Mouse (Mus musculus) limb, embryonic 13.5 days (tissue): ENCODE results near the gene Manbal. TPM values are rescaled to one million over a fixed set of nuclear protein-coding genes. Genes with fewer than 3 reads are reported as not detected.

ENCODE experiments used
- ATAC-seq: fragments of 200-750 bp; cut with Nextera tagmentation; 2 replicates; pipeline ENCODE4 v1.8.0; 2017; ENCODE audit warnings: low read depth, moderate number of reproducible peaks, moderate TSS enrichment; ENCODE audit not compliant: low FRiP score
- H3K27ac ChIP-seq: fragments of 300-500 bp; sonication (generic); 2 replicates; pipeline ENCODE4 v1.5.1; 2015; ENCODE audit warnings: inconsistent platforms, mild to moderate bottlenecking, moderate library complexity
- H3K27me3 ChIP-seq: fragments of 300-500 bp; sonication (generic); 2 replicates; pipeline ENCODE4 v1.6.1; 2015; ENCODE audit warnings: mild to moderate bottlenecking, inconsistent platforms
- H3K36me3 ChIP-seq: fragments of 300-500 bp; sonication (generic); 2 replicates; pipeline ENCODE4 v1.6.1; 2015; ENCODE audit warnings: inconsistent platforms, mild to moderate bottlenecking, moderate library complexity
- H3K4me1 ChIP-seq: fragments of 300-500 bp; sonication (generic); 2 replicates; pipeline ENCODE4 v1.6.1; 2015; ENCODE audit warnings: inconsistent platforms
- H3K4me2 ChIP-seq: fragments of 300-500 bp; sonication (generic); replicated peaks from 2 replicates; pipeline ENCODE4 v1.6.1; 2015; ENCODE audit warnings: inconsistent platforms, mild to moderate bottlenecking, moderate library complexity
- H3K4me3 ChIP-seq: fragments of 300-500 bp; sonication (generic); 2 replicates; pipeline ENCODE4 v1.5.1; 2015; ENCODE audit warnings: moderate library complexity, mild to moderate bottlenecking, inconsistent platforms
- H3K9ac ChIP-seq: fragments of 300-500 bp; sonication (generic); 2 replicates; pipeline ENCODE4 v1.6.1; 2015; ENCODE audit warnings: mild to moderate bottlenecking, inconsistent platforms
- H3K9me3 ChIP-seq: fragments of 300-500 bp; sonication (generic); 2 replicates; pipeline ENCODE4 v1.6.1; 2016; ENCODE audit warnings: inconsistent platforms
- WGBS: fragments of 180-500 bp; shearing (Covaris S2); methylation state at CpG from one replicate; pipeline ENCODE4 v1.1.7; 2015; 5-methylcytosine and 5-hydroxymethylcytosine counted together
- polyA plus RNA-seq: library from polyadenylated mRNA; unstranded; fragments of >200 nt; fragmentation: Nextera tagmentation; extraction: Ambion mirVana; gene quantifications from 2 replicates; pipeline ENCODE4 v1.2.1, GENCODE M21; 2015

Gene Manbal
- polyA plus RNA-seq: 93.8 and 104 TPM in 2 replicates

GRCm38 (mm10) chr2:157367184-157367893, at the start of gene Manbal:
Gene Manbal (plus strand): TSS chr2:157367594.
- Histone ChIP-seq H3K36me3 (0 out of 2 replicates have a peak, but pooled peaks cover 4% of the 10 kb centered on the region), H3K9ac (peak within 1 kb of the TSS; percentile 93), H3K4me1 (peaks cover 20% of the 10 kb centered on the region), H3K9me3 (no peaks in the 10 kb centered on the region), H3K4me3 (peak within 1 kb of the TSS; percentile 74), H3K27me3 (no peaks in the 10 kb centered on the region), H3K4me2 (peak within 1 kb of the TSS; percentile 83), H3K27ac (peak within 1 kb of the TSS; percentile 87)
- WGBS: 4% methylated on average over 42 of the region's 42 CpGs
- peak; percentile 91 for ATAC-seq

GRCm38 (mm10) chr2:157320135-157320534, 47.3 kb upstream of the Manbal start:
- H3K9ac ChIP-seq: no peak overlapping the region
- 58% methylated on average over 8 of the region's 8 CpGs for WGBS
- no peaks in the 10 kb centered on the region for H3K9me3 ChIP-seq
- no peaks in the 10 kb centered on the region for H3K27me3 ChIP-seq
- H3K4me1 ChIP-seq: peaks cover 24% of the 10 kb centered on the region
- no peak overlapping the region for H3K4me3 ChIP-seq
- H3K36me3 ChIP-seq: peaks cover 91% of the 10 kb centered on the region
- no peak overlapping the region for H3K27ac ChIP-seq
- H3K4me2 ChIP-seq: no peak overlapping the region
- no peak for ATAC-seq

GRCm38 (mm10) chr2:157320886-157321285, 46.5 kb upstream of the Manbal start:
- Histone ChIP-seq H3K27me3 (no peaks in the 10 kb centered on the region), H3K4me1 (peaks cover 24% of the 10 kb centered on the region), H3K4me2 (no peak overlapping the region), H3K9ac (no peak overlapping the region), H3K36me3 (peaks cover 91% of the 10 kb centered on the region), H3K27ac (no peak overlapping the region), H3K4me3 (no peak overlapping the region), H3K9me3 (no peaks in the 10 kb centered on the region)
- 37% methylated on average over 5 of the region's 5 CpGs for WGBS
- no peak for ATAC-seq

- 90% methylated on average over 5 of the region's 5 CpGs for WGBS
- Histone ChIP-seq H3K27ac (no peak overlapping the region), H3K9ac (no peak overlapping the region), H3K27me3 (no peaks in the 10 kb centered on the region), H3K9me3 (no peaks in the 10 kb centered on the region), H3K4me2 (no peak overlapping the region), H3K4me3 (no peak overlapping the region), H3K4me1 (peaks cover 19% of the 10 kb centered on the region), H3K36me3 (peaks cover 93% of the 10 kb centered on the region)
- ATAC-seq: no peak
Measured at GRCm38 (mm10) chr2:157322029-157322766, 45.2 kb upstream of the Manbal start.

GRCm38 (mm10) chr2:157325238-157325637, 42.2 kb upstream of the Manbal start:
- ATAC-seq: no peak
- Histone ChIP-seq H3K36me3 (peaks cover 83% of the 10 kb centered on the region), H3K27me3 (no peaks in the 10 kb centered on the region), H3K9ac (no peak overlapping the region), H3K4me2 (no peak overlapping the region), H3K4me3 (no peak overlapping the region), H3K27ac (no peak overlapping the region), H3K9me3 (no peaks in the 10 kb centered on the region), H3K4me1 (peaks cover 11% of the 10 kb centered on the region)
- 71% methylated on average over 2 of the region's 2 CpGs for WGBS

- peaks cover 55% of the 10 kb centered on the region for H3K36me3 ChIP-seq
Measured at GRCm38 (mm10) chr2:157328106-157328505, 39.3 kb upstream of the Manbal start.

GRCm38 (mm10) chr2:157328570-157328969, 38.8 kb upstream of the Manbal start:
- no peak for ATAC-seq
- 37% methylated on average over 11 of the region's 11 CpGs for WGBS
- no peak overlapping the region for H3K9ac ChIP-seq
- H3K36me3 ChIP-seq: peaks cover 50% of the 10 kb centered on the region
- H3K27ac ChIP-seq: no peak overlapping the region
- H3K4me2 ChIP-seq: no peak overlapping the region
- H3K4me3 ChIP-seq: no peak overlapping the region
- no peaks in the 10 kb centered on the region for H3K27me3 ChIP-seq
- no peaks in the 10 kb centered on the region for H3K9me3 ChIP-seq
- H3K4me1 ChIP-seq: peaks cover 7% of the 10 kb centered on the region; the same call in 1 of the 2 replicates

More at GRCm38 (mm10) chr2:157328106-157328505, 39.3 kb upstream of the Manbal start:
- no peak for ATAC-seq
- Histone ChIP-seq H3K27me3 (no peaks in the 10 kb centered on the region), H3K4me2 (no peak overlapping the region), H3K4me3 (no peak overlapping the region), H3K9ac (no peak overlapping the region), H3K27ac (no peak overlapping the region), H3K9me3 (no peaks in the 10 kb centered on the region), H3K4me1 (peaks cover 7% of the 10 kb centered on the region; the same call in 1 of the 2 replicates)
- WGBS: 47% methylated on average over 5 of the region's 5 CpGs

- H3K9ac ChIP-seq: no peak overlapping the region
- H3K27ac ChIP-seq: no peak overlapping the region
- 61% methylated on average over 5 of the region's 5 CpGs for WGBS
- no peaks in the 10 kb centered on the region for H3K9me3 ChIP-seq
- no peak overlapping the region for H3K4me2 ChIP-seq
- H3K4me1 ChIP-seq: peaks cover 7% of the 10 kb centered on the region; the same call in 1 of the 2 replicates
- peaks cover 15% of the 10 kb centered on the region for H3K36me3 ChIP-seq
- H3K27me3 ChIP-seq: no peaks in the 10 kb centered on the region
- H3K4me3 ChIP-seq: no peak overlapping the region
- peak; percentile 51 for ATAC-seq
Measured at GRCm38 (mm10) chr2:157332059-157332458, 35.3 kb upstream of the Manbal start.

- Histone ChIP-seq H3K36me3 (no peaks in the 10 kb centered on the region), H3K4me3 (no peak overlapping the region), H3K27ac (no peak overlapping the region), H3K27me3 (no peaks in the 10 kb centered on the region), H3K4me2 (no peak overlapping the region), H3K9ac (no peak overlapping the region), H3K9me3 (no peaks in the 10 kb centered on the region), H3K4me1 (peaks cover 28% of the 10 kb centered on the region)
- ATAC-seq: no peak
- WGBS: 40% methylated on average over 5 of the region's 5 CpGs
Measured at GRCm38 (mm10) chr2:157338663-157339062, 28.7 kb upstream of the Manbal start.

GRCm38 (mm10) chr2:157339532-157339931, 27.9 kb upstream of the Manbal start:
- no peak for ATAC-seq
- Histone ChIP-seq H3K9ac (no peak overlapping the region), H3K27ac (peak overlapping the region; percentile 59; the same call in 1 of the 2 replicates), H3K4me1 (peaks cover 28% of the 10 kb centered on the region), H3K9me3 (no peaks in the 10 kb centered on the region), H3K4me3 (no peak overlapping the region), H3K36me3 (no peaks in the 10 kb centered on the region), H3K4me2 (no peak overlapping the region), H3K27me3 (no peaks in the 10 kb centered on the region)
- WGBS: 89% methylated on average over 7 of the region's 7 CpGs

GRCm38 (mm10) chr2:157340221-157340741, 27.1 kb upstream of the Manbal start:
- H3K36me3 ChIP-seq: no peaks in the 10 kb centered on the region
- no peak for ATAC-seq
- H3K27me3 ChIP-seq: no peaks in the 10 kb centered on the region
- H3K4me1 ChIP-seq: peaks cover 28% of the 10 kb centered on the region
- H3K9me3 ChIP-seq: no peaks in the 10 kb centered on the region
- 38% methylated on average over 7 of the region's 7 CpGs for WGBS
- H3K27ac ChIP-seq: peak overlapping the region; percentile 59; the same call in 1 of the 2 replicates
- no peak overlapping the region for H3K4me2 ChIP-seq
- H3K9ac ChIP-seq: peak overlapping the region; percentile 31; the same call in 1 of the 2 replicates
- no peak overlapping the region for H3K4me3 ChIP-seq
